Mouse (Mus musculus): ENCODE data around the gene Gnaq.

Gene Gnaq

GRCm38 (mm10) chr19:16366465-16367063, 233.9 kb downstream of the Gnaq start:
- no peak for DNase-seq (ENCODE audit: extremely low spot score, low spot score)

- DNase-seq (ENCODE audit: extremely low spot score, low spot score): no peak
Observed at GRCm38 (mm10) chr19:16367218-16367617, 234.6 kb downstream of the Gnaq start.

GRCm38 (mm10) chr19:16371680-16372079, 239.0 kb downstream of the Gnaq start:
- no peak for DNase-seq (ENCODE audit: extremely low spot score, low spot score)

- DNase-seq (ENCODE audit: extremely low spot score, low spot score): no peak
Observed at GRCm38 (mm10) chr19:16372752-16373486, 240.3 kb downstream of the Gnaq start.

GRCm38 (mm10) chr19:16375881-16376280, 243.2 kb downstream of the Gnaq start:
- no peak for DNase-seq (ENCODE audit: extremely low spot score, low spot score)

- DNase-seq (ENCODE audit: extremely low spot score, low spot score): no peak
Observed at GRCm38 (mm10) chr19:16378565-16378964, 245.9 kb downstream of the Gnaq start.

- DNase-seq (ENCODE audit: extremely low spot score, low spot score): no peak
Observed at GRCm38 (mm10) chr19:16379687-16380086, 247.1 kb downstream of the Gnaq start.

GRCm38 (mm10) chr19:16382392-16382791, 249.8 kb downstream of the Gnaq start:
- no peak for DNase-seq (ENCODE audit: extremely low spot score, low spot score)

- DNase-seq (ENCODE audit: extremely low spot score, low spot score): no peak
Observed at GRCm38 (mm10) chr19:16383127-16383526, 250.5 kb downstream of the Gnaq start.

GRCm38 (mm10) chr19:16384094-16384493, 251.5 kb downstream of the Gnaq start:
- DNase-seq (ENCODE audit: extremely low spot score, low spot score): no peak

GRCm38 (mm10) chr19:16384957-16385356, 252.3 kb downstream of the Gnaq start:
- no peak for DNase-seq (ENCODE audit: extremely low spot score, low spot score)

GRCm38 (mm10) chr19:16386514-16386913, 253.9 kb downstream of the Gnaq start:
- no peak for DNase-seq (ENCODE audit: extremely low spot score, low spot score)

- no peak for DNase-seq (ENCODE audit: extremely low spot score, low spot score)
Observed at GRCm38 (mm10) chr19:16390192-16390795, 257.7 kb downstream of the Gnaq start.

GRCm38 (mm10) chr19:16394381-16394780, 261.8 kb downstream of the Gnaq start:
- no peak for DNase-seq (ENCODE audit: extremely low spot score, low spot score)

GRCm38 (mm10) chr19:16403101-16403500, 270.5 kb downstream of the Gnaq start:
- DNase-seq (ENCODE audit: extremely low spot score, low spot score): no peak

GRCm38 (mm10) chr19:16407727-16408126, 275.1 kb downstream of the Gnaq start:
- no peak for DNase-seq (ENCODE audit: extremely low spot score, low spot score)

GRCm38 (mm10) chr19:16411302-16411701, 278.7 kb downstream of the Gnaq start:
- DNase-seq (ENCODE audit: extremely low spot score, low spot score): no peak

GRCm38 (mm10) chr19:16418086-16418663, 285.5 kb downstream of the Gnaq start:
- no peak for DNase-seq (ENCODE audit: extremely low spot score, low spot score)

GRCm38 (mm10) chr19:16425596-16425995, 293.0 kb downstream of the Gnaq start:
- no peak for DNase-seq (ENCODE audit: extremely low spot score, low spot score)

- DNase-seq (ENCODE audit: extremely low spot score, low spot score): no peak
Observed at GRCm38 (mm10) chr19:16431368-16431767, 298.7 kb downstream of the Gnaq start.

GRCm38 (mm10) chr19:16434879-16435278, 302.2 kb downstream of the Gnaq start:
- DNase-seq (ENCODE audit: extremely low spot score, low spot score): no peak

- peak; percentile 83 for DNase-seq (ENCODE audit: extremely low spot score, low spot score)
Observed at GRCm38 (mm10) chr19:16435531-16436231, 303.1 kb downstream of the Gnaq start, which contains the start of gene Gna14. Gene Gna14 (plus strand): TSS chr19:16435762.
